Comparison of ENCODE assay signal across 35 mouse cellular contexts in genomic region chr13:91826066-91826465, GRCm38 (mm10). TPM values are rescaled to one million over a fixed set of nuclear protein-coding genes. Genes with fewer than 3 reads are reported as not detected.
DNase-seq lines count a peak whose midpoint lies in the region; ATAC-seq lines count a peak whose summit lies in the region.
"Had no signal": no experiment of that assay in that cellular context is flagged by ENCODE, and none has a peak within 500 bp of the region (broad histone marks: within the 10 kb centered on the region; RNA-seq: fewer than 3 reads in every experiment).

No protein-coding gene starts in this region.

- H3K27ac ChIP-seq in heart, embryonic 11.5 days (ENCODE audit: low read depth, low read length) = no peak overlapping the region
- H3K27ac ChIP-seq in limb, embryonic 13.5 days = 0 out of 2 replicates have a peak overlapping the region, but pooled peaks have one; percentile 58
- H3K27ac ChIP-seq in limb, embryonic 10.5 days = no peak overlapping the region
- H3K27ac ChIP-seq in forebrain, embryonic 10.5 days = no peak overlapping the region
- H3K27ac ChIP-seq: heart, embryonic 15.5 days; hindbrain, embryonic 13.5 days; kidney, postnatal 0 days; lung, embryonic 15.5 days; midbrain, embryonic 13.5 days; neural tube, embryonic 13.5 days; stomach, embryonic 15.5 days had no signal

- no peaks in the 10 kb centered on the region for H3K9me3 ChIP-seq in heart, embryonic 11.5 days (replicated peaks; ENCODE audit: control insufficient read depth, low read length)
- H3K9me3 ChIP-seq in limb, embryonic 13.5 days = no peaks in the 10 kb centered on the region
- H3K9me3 ChIP-seq in limb, embryonic 10.5 days (replicated peaks) = no peaks in the 10 kb centered on the region
- no peaks in the 10 kb centered on the region for H3K9me3 ChIP-seq in forebrain, embryonic 10.5 days
- H3K9me3 ChIP-seq: heart, embryonic 15.5 days; hindbrain, embryonic 13.5 days; lung, embryonic 15.5 days; midbrain, embryonic 13.5 days; neural tube, embryonic 13.5 days; stomach, embryonic 15.5 days had no signal

- 93% methylated on average over 2 of the region's 2 CpGs for whole genome bisulfite sequencing in heart, embryonic 11.5 days (ENCODE audit: insufficient replicate concordance)
- 68% methylated on average over 2 of the region's 2 CpGs for WGBS in limb, embryonic 13.5 days
- WGBS in limb, embryonic 10.5 days = 78% methylated on average over 2 of the region's 2 CpGs
- WGBS in forebrain, embryonic 10.5 days = 94% methylated on average over 2 of the region's 2 CpGs

- peak; percentile 8 for DNase-seq in adrenal gland, postnatal 10 days
- DNase-seq in adrenal gland, postnatal 4 days (ENCODE audit: low spot score in 2 of 2) = no peak
- DNase-seq in heart, adult 11 months = peak; percentile 96
- no peak for DNase-seq in limb, embryonic 10.5 days (ENCODE audit: low spot score)
- DNase-seq in gastrocnemius, postnatal 25 days = peak; percentile 59
- no peak for DNase-seq in forebrain, embryonic 10.5 days (ENCODE audit: extremely low spot score, low spot score)
- DNase-seq: adrenal gland, postnatal 25 days; cerebellum, adult 2 months; cerebellum, postnatal 14 days; heart, postnatal 4 days; kidney, adult 8-10 months; kidney, postnatal 4 days; liver; lung, postnatal 4 days; thymus, postnatal 14 days had no signal

- ATAC-seq in heart, embryonic 11.5 days (replicated peaks; ENCODE audit: insufficient number of reproducible peaks, low FRiP score, low TSS enrichment) = no peak
- no peak for ATAC-seq in limb, embryonic 13.5 days (ENCODE audit: low FRiP score, low read depth)
- ATAC-seq: activated CD4-positive, CD25-positive, alpha-beta regulatory T cell, adult 4 months; forebrain, embryonic 14.5 days; intestine, embryonic 16.5 days; midbrain, embryonic 13.5 days had no signal

- no peaks in the 10 kb centered on the region for H3K4me1 ChIP-seq in heart, embryonic 11.5 days (ENCODE audit: control insufficient read depth, insufficient read depth, low read length)
- peaks cover 11% of the 10 kb centered on the region for H3K4me1 ChIP-seq in limb, embryonic 13.5 days
- peaks cover 11% of the 10 kb centered on the region for H3K4me1 ChIP-seq in limb, embryonic 10.5 days
- H3K4me1 ChIP-seq in forebrain, embryonic 10.5 days = no peaks in the 10 kb centered on the region; the same call in 1 of the 2 replicates
- H3K4me1 ChIP-seq: heart, embryonic 15.5 days; hindbrain, embryonic 13.5 days; lung, embryonic 15.5 days; midbrain, embryonic 13.5 days; stomach, embryonic 15.5 days had no signal

- no peaks in the 10 kb centered on the region for H3K36me3 ChIP-seq in heart, embryonic 11.5 days (ENCODE audit: control insufficient read depth, insufficient read depth, low read length)
- H3K36me3 ChIP-seq in limb, embryonic 13.5 days = no peaks in the 10 kb centered on the region
- no peaks in the 10 kb centered on the region for H3K36me3 ChIP-seq in limb, embryonic 10.5 days
- no peaks in the 10 kb centered on the region for H3K36me3 ChIP-seq in forebrain, embryonic 10.5 days (replicated peaks)
- H3K36me3 ChIP-seq: heart, embryonic 15.5 days; hindbrain, embryonic 13.5 days; lung, embryonic 15.5 days; midbrain, embryonic 13.5 days; neural tube, embryonic 13.5 days; stomach, embryonic 15.5 days had no signal

- H3K9ac ChIP-seq in heart, embryonic 11.5 days (ENCODE audit: low read depth, low read length) = no peak overlapping the region
- no peak overlapping the region for H3K9ac ChIP-seq in limb, embryonic 13.5 days
- H3K9ac ChIP-seq: heart, embryonic 15.5 days; hindbrain, embryonic 13.5 days; lung, embryonic 15.5 days; midbrain, embryonic 13.5 days; neural tube, embryonic 13.5 days; stomach, embryonic 15.5 days had no signal

- H3K27me3 ChIP-seq in heart, embryonic 11.5 days (ENCODE audit: control insufficient read depth, insufficient read depth, low read length) = no peaks in the 10 kb centered on the region
- no peaks in the 10 kb centered on the region for H3K27me3 ChIP-seq in limb, embryonic 13.5 days
- H3K27me3 ChIP-seq in limb, embryonic 10.5 days (ENCODE audit: low read depth, poor library complexity, severe bottlenecking) = peaks cover 8% of the 10 kb centered on the region
- H3K27me3 ChIP-seq in forebrain, embryonic 10.5 days (ENCODE audit: poor library complexity, severe bottlenecking) = no peaks in the 10 kb centered on the region
- H3K27me3 ChIP-seq: CH12.LX; heart, embryonic 15.5 days; hindbrain, embryonic 13.5 days; lung, embryonic 15.5 days; midbrain, embryonic 13.5 days; neural tube, embryonic 13.5 days; stomach, embryonic 15.5 days had no signal

- no peak overlapping the region for H3K4me3 ChIP-seq in heart, embryonic 11.5 days (ENCODE audit: low read depth, low read length)
- no peak overlapping the region for H3K4me3 ChIP-seq in limb, embryonic 13.5 days
- no peak overlapping the region for H3K4me3 ChIP-seq in limb, embryonic 10.5 days
- no peak overlapping the region for H3K4me3 ChIP-seq in forebrain, embryonic 10.5 days
- H3K4me3 ChIP-seq: heart, embryonic 15.5 days; hindbrain, embryonic 13.5 days; lung, embryonic 15.5 days; megakaryocyte, embryonic 14.5 days; midbrain, embryonic 13.5 days; neural tube, embryonic 13.5 days; stomach, embryonic 15.5 days had no signal

- no peak overlapping the region for H3K4me2 ChIP-seq in heart, embryonic 11.5 days
- H3K4me2 ChIP-seq in limb, embryonic 13.5 days (replicated peaks) = no peak overlapping the region
- H3K4me2 ChIP-seq: heart, embryonic 15.5 days; hindbrain, embryonic 13.5 days; lung, embryonic 15.5 days; midbrain, embryonic 13.5 days; neural tube, embryonic 13.5 days; stomach, embryonic 15.5 days had no signal

RNA-seq across cellular contexts. Expression of gene Zcchc9, which starts 18.6 kb away (rescaled TPM):
- total RNA-seq in adrenal gland, postnatal 10 days (2021) = 10 to 100 TPM; 25.5 to 35.4 TPM
- total RNA-seq in adrenal gland, postnatal 4 days (2021) = 10 to 100 TPM; 31.1 to 33.0 TPM
- polyA plus RNA-seq in heart, embryonic 11.5 days (2014; fragmentation: Nextera tagmentation; extraction: Ambion mirVana) = 24.3 and 27.9 TPM in 2 replicates
- polyA plus RNA-seq in limb, embryonic 13.5 days (2015; fragmentation: Nextera tagmentation; extraction: Ambion mirVana) = 36.1 and 38.5 TPM in 2 replicates
- polyA plus RNA-seq in limb, embryonic 10.5 days (2016; fragmentation: Nextera tagmentation; extraction: Ambion mirVana) = 30.9 and 32.3 TPM in 2 replicates
- total RNA-seq in gastrocnemius, postnatal 25 days (2021) = 10 to 100 TPM; 11.9 to 13.3 TPM
- polyA plus RNA-seq in forebrain, embryonic 10.5 days (2016; fragmentation: Nextera tagmentation; extraction: Ambion mirVana) = 30.3 and 31.6 TPM in 2 replicates

RNA-seq across cellular contexts. Expression of gene Ckmt2, which starts 50.6 kb away (rescaled TPM):
- 100 to 1,000 TPM in 1 of 2 experiments, 1 to 10 TPM in 1; 8.6 to 132 TPM for total RNA-seq in adrenal gland, postnatal 10 days (2021)
- total RNA-seq in adrenal gland, postnatal 4 days (2021) = 1 to 10 TPM; 6.5 to 7.6 TPM
- polyA plus RNA-seq in heart, embryonic 11.5 days (2014; fragmentation: Nextera tagmentation; extraction: Ambion mirVana) = 9.4 and 9.9 TPM in 2 replicates
- polyA plus RNA-seq in limb, embryonic 13.5 days (2015; fragmentation: Nextera tagmentation; extraction: Ambion mirVana) = not detected in 2 replicates
- polyA plus RNA-seq in limb, embryonic 10.5 days (2016; fragmentation: Nextera tagmentation; extraction: Ambion mirVana) = not detected in 2 replicates
- 1,000 to 10,000 TPM; 1,499 to 1,709 TPM for total RNA-seq in gastrocnemius, postnatal 25 days (2021)
- polyA plus RNA-seq in forebrain, embryonic 10.5 days (2016; fragmentation: Nextera tagmentation; extraction: Ambion mirVana) = not detected in 2 replicates
- total RNA-seq: adrenal gland, postnatal 25 days; CH12.LX; ES-E14; left cerebral cortex, postnatal 36 days had no signal
- polyA plus RNA-seq: activated CD4-positive, CD25-positive, alpha-beta regulatory T cell, adult 4 months; C2C12; cerebellum, adult 2 months; cortical plate, adult 2 months; forebrain, embryonic 14.5 days; midbrain, embryonic 13.5 days; small intestine, adult 2 months; urinary bladder, adult 2 months had no signal

Comparison
In these comparisons a context has a peak if more than half of its experiments do, and no peak if none do; other contexts are left out.
1. DNase-seq: peak in adrenal gland, postnatal 10 days (single experiment), heart, adult 11 months (single experiment) and gastrocnemius, postnatal 25 days (single experiment); none in adrenal gland, postnatal 4 days (0 of 2), limb, embryonic 10.5 days (single experiment) and forebrain, embryonic 10.5 days (single experiment).